Mouse (Mus musculus): ENCODE results near the gene Pdss2.

The Pdss2 gene

GRCm38 (mm10) chr10:43220910-43221625 is at the start of gene Pdss2:
Pdss2 (plus strand) TSS chr10:43221486.
- in situ Hi-C loops (cut with MboI; ENCODE audit: unreplicated experiment in 2 of 2) = loop anchor here (10.0 to 25.0 kb wide), 2 partner anchors 209 to 216 kb away; no protein-coding TSS in a partner anchor

DNA sequence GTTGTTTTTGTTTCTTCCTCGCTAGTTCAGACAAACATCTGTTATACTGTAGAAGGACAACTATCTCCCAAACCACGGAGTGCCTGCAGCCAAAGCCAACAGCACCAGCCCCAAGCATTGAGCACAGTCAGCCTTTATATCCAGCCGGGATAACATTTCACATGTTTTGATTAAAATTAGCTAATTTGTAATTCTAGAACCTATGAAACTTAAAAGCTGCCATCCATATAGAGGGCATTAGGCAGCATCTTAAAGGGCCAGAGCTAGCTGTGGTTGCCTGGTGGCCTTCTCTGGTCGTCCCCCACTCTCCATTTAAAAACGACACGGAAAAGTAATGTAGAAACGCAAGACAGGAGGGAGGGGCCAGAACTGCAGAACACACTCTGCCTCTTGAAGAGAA is 49.2 kb upstream of the Pdss2 start:
- in situ Hi-C loops (cut with MboI; ENCODE audit: unreplicated experiment in 2 of 2) = no loop called here

DNA sequence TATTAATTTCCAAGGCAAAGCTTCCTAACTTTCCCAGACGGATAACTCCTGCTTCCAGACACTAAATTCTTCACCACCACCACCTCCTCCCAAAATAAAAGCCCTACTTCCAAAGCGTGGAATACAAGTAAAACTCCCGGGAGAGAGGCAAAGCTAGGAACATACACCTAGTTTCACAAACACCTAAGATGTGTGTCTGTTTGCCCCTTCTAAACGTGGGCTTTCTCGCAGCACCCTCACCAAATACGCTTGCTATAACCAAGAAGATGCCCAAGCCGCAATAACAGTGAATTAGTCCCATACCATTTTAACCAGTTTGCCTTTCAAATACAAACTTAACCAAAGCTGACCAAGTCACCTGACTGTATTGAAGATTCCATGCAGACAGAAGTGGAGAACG is 48.7 kb upstream of the Pdss2 start:
- in situ Hi-C loops (cut with MboI; ENCODE audit: unreplicated experiment in 2 of 2) = no loop called here

GRCm38 (mm10) chr10:43173141-43173827 is 48.0 kb upstream of the Pdss2 start:
- in situ Hi-C loops (cut with MboI; ENCODE audit: unreplicated experiment in 2 of 2) = no loop called here

DNA sequence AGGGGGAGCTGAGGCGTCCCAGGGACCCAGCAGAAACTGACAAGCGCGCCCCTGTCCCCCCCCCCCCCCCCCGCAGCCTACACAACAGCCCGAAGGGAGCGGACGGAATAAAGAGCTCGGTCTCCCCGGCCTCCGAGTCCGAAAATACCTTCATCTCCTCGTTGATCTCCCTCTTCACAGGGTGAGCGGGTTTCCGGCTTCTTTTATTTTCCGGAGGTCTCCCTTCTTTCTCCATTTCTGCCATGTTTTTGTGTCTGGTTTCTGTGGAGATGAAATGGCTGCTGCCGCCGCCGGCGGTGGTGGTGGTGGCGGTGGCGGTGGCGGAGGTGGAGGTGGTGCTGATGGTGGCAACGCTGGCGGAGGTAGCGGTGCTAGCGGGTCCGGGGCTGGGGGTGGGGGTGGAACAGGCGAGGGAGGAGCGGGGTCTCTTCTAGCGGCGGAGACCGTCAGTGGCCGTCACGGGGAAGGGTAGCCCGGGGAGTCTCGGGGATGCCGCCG is 47.4 kb upstream of the Pdss2 start:
- in situ Hi-C loops (cut with MboI; ENCODE audit: unreplicated experiment in 2 of 2) = no loop called here

DNA sequence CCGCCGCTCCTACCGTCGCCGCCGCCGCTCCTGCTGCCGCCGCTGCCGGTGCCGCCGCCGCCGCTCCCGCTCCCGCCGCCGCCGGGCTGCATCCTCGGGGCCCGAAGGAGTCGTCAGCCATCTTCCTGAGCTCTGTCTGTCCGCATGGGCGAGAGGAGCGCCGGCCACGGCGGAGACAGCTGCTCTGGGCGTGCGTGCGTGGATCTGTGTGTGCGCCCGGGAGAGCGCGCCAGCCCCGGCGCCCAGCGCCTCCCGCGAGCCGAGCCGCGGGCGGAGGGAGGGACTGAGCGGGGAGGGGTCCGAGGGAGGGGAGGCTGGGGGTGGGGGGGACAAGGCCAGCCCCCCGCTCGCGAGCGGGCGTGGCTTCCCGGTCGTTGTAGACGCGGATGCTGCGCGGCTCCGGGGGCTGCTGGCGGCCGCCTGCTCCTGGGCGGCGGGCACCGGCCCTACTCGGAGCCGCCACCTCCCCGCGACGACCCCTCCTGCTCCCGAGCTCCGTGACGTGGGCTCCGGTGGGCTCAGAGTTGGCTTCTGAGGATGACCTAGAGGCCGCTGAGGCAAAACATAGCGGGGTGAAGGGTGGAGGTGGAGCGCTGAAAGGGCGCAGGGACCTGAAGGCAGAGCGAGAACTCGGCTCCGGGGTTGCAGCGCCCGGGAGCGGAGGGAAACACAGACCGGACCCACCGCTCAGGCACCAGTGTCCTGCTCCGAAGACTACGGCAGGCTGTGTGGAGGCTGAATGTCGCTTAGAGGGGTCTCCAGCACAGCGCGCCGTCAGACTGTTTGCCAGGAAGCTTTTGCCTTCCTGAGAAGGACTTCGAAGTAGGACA is 46.7 kb upstream of the Pdss2 start, which contains the start of the genes Sobp and 9030612E09Rik:
Gene Sobp (minus strand): TSS at position 205 of the 830 bp plus-strand sequence.
Gene 9030612E09Rik (plus strand): TSS at position 379 of the 830 bp plus-strand sequence.
- in situ Hi-C loops (cut with MboI; ENCODE audit: unreplicated experiment in 2 of 2) = no loop called here

GRCm38 (mm10) chr10:43175156-43175601 is 46.1 kb upstream of the Pdss2 start:
- in situ Hi-C loops (cut with MboI; ENCODE audit: unreplicated experiment in 2 of 2) = no loop called here

- in situ Hi-C loops (cut with MboI; ENCODE audit: unreplicated experiment in 2 of 2) = no loop called here
Measured at GRCm38 (mm10) chr10:43180313-43180912, 40.9 kb upstream of the Pdss2 start.

DNA sequence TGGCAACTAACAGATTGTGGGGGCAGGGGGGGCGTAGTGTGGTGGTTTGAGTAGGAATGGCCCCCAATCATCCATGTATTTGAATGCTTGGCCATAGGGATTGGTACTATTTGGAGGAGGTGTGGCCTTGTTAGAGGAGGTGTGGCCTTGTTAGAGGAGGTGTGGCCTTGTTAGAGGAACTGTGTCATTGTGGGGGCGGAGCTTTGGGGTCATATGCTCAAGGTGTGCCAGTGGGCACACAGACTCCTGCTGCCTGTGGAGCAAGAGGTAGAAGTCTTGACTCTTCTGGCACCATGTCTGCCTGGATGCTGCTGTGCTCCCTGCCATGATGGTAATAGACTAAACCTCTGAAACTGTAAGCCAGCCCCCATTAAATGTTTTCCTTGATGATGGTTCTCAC is 21.1 kb upstream of the Pdss2 start:
- in situ Hi-C loops (cut with MboI; ENCODE audit: unreplicated experiment in 2 of 2) = loop anchor here (10.0 to 25.0 kb wide), 2 partner anchors 188 to 265 kb away; no protein-coding TSS in a partner anchor

- in situ Hi-C loops (cut with MboI; ENCODE audit: unreplicated experiment in 2 of 2) = loop anchor here (10.0 to 25.0 kb wide), 2 partner anchors 192 to 261 kb away; no protein-coding TSS in a partner anchor
Measured at GRCm38 (mm10) chr10:43203865-43204264, 17.4 kb upstream of the Pdss2 start.

- in situ Hi-C loops (cut with MboI; ENCODE audit: unreplicated experiment in 2 of 2) = loop anchor here (5.0 to 25.0 kb wide), 4 partner anchors 165 to 863 kb away; no protein-coding TSS in a partner anchor
Measured at GRCm38 (mm10) chr10:43211866-43212265, 9.4 kb upstream of the Pdss2 start.

- in situ Hi-C loops (cut with MboI; ENCODE audit: unreplicated experiment in 2 of 2) = loop anchor here in 1 of 2 experiments (5.0 to 25.0 kb wide), 4 partner anchors 160 to 857 kb away; no protein-coding TSS in a partner anchor
Measured at GRCm38 (mm10) chr10:43217361-43217900, 3.9 kb upstream of the Pdss2 start.

DNA sequence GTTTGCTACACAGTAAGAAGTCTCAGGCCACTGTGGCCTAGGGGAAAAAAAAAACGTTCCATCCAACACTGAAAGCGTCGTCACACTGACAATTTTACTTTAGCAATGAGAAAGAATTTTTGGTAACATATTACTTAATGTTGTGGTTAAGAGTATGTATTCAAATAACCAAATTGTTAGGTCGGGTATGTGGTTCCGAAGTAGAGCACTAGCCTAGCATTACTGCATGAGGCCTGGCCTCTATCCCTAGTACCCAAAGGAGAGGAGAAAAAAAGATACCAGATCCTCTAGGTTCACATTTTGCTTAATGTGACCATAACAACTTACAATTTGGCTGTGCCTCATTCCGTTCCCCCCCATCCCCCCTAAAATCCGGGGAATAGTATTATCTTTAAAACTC is 807 bp upstream of the Pdss2 start:
- in situ Hi-C loops (cut with MboI; ENCODE audit: unreplicated experiment in 2 of 2) = loop anchor here (10.0 to 25.0 kb wide), 2 partner anchors 208 to 216 kb away; no protein-coding TSS in a partner anchor

DNA sequence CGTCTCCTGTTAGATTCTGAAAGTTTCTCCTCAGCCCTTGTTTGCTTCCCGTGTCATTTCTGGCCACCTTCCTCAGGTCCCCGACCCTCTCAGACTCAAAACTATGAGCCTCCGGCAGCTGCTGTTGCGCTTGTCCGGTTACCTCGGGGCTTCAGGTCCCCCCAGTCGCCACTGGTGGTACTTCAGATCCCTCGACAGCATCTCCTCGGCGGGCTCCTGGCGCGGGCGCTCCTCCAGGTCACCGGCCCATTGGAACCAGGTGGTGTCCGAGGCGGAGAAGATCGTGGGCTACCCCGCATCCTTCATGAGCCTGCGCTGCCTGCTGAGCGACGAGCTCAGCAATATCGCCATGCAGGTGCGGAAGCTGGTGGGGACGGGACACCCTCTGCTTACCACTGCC is 373 bp downstream of the Pdss2 start:
- in situ Hi-C loops (cut with MboI; ENCODE audit: unreplicated experiment in 2 of 2) = loop anchor here (10.0 to 25.0 kb wide), 2 partner anchors 209 to 217 kb away; no protein-coding TSS in a partner anchor

GRCm38 (mm10) chr10:43223391-43223790 is 2.1 kb downstream of the Pdss2 start:
- in situ Hi-C loops (cut with MboI; ENCODE audit: unreplicated experiment in 2 of 2) = loop anchor here (10.0 to 25.0 kb wide), 2 partner anchors 211 to 219 kb away; no protein-coding TSS in a partner anchor

DNA sequence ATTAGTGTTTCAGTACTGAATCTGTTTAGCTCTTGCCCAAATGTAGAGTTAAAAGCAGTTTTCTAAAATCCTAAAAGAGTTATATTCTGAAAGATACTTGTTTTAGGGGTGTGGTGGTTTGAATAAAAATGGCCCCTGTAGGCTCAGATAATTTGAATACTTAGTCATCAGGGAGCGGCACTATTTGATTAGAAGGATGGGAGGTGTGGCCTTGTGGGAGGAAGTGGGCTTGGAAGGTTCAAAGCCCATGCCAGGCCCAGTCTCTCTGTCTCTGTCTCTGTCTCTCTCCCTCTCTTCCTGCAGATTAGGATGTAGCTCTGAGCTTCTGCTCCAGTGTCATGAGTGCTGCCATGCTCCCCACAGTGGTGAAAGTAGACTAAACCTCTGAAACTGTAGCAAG is 5.1 kb downstream of the Pdss2 start:
- in situ Hi-C loops (cut with MboI; ENCODE audit: unreplicated experiment in 2 of 2) = loop anchor here in 1 of 2 experiments (10.0 kb wide), 1 partner anchor 222 kb away; no protein-coding TSS in a partner anchor

GRCm38 (mm10) chr10:43229236-43229635 is 8.0 kb downstream of the Pdss2 start:
- in situ Hi-C loops (cut with MboI; ENCODE audit: unreplicated experiment in 2 of 2) = loop anchor here in 1 of 2 experiments (10.0 kb wide), 1 partner anchor 224 kb away; no protein-coding TSS in a partner anchor

- in situ Hi-C loops (cut with MboI; ENCODE audit: unreplicated experiment in 2 of 2) = no loop called here
Measured at GRCm38 (mm10) chr10:43234522-43234921, 13.2 kb downstream of the Pdss2 start.

GRCm38 (mm10) chr10:43235011-43235410 is 13.7 kb downstream of the Pdss2 start:
- in situ Hi-C loops (cut with MboI; ENCODE audit: unreplicated experiment in 2 of 2) = no loop called here
